Mouse (Mus musculus) brain, embryonic 14.5 days (tissue): Measurements from ENCODE around the gene Cavin1.
"Not testable (repeated sequence)": the region's sequence is repeated elsewhere in the genome, so short reads cannot be mapped to it uniquely, and the experiment has no call there.

Source experiments
- CTCF ChIP-seq: fragments of 200-500 bp; IDR thresholded peaks from 2 replicates; pipeline ENCODE4 v1.5.1; 2012; ENCODE audit warnings: inconsistent platforms, mild to moderate bottlenecking, moderate library complexity, borderline replicate concordance; ENCODE audit not compliant: insufficient read depth, insufficient read length; ENCODE audit errors: extremely low read depth
- POLR2A ChIP-seq: fragments of 200-500 bp; IDR thresholded peaks from 2 replicates; pipeline ENCODE4 v1.6.1; 2012; ENCODE audit warnings: mild to moderate bottlenecking, inconsistent platforms, borderline replicate concordance; ENCODE audit not compliant: poor library complexity, insufficient read depth, insufficient read length, severe bottlenecking; ENCODE audit errors: extremely low read depth

- TF ChIP-seq POLR2A, CTCF: not testable (repeated sequence)
Observed at GRCm38 (mm10) chr11:101001875-101002552, 31.3 kb upstream of the Cavin1 start.
